Mouse (Mus musculus) limb, embryonic 12.5 days (tissue): ENCODE measurements at regions not wholly inside any gene's neighbourhood (a gene's known extent, or its start where the extent isn't known, plus 50 kb on each side); places are given as distances from the start of the nearest gene placed in this dataset.

Experiments
- ATAC-seq: fragments of 200-750 bp; cut with Nextera tagmentation; 2 replicates; pipeline ENCODE4 v1.8.0; 2017; ENCODE audit warnings: low read depth, moderate TSS enrichment; ENCODE audit not compliant: insufficient number of reproducible peaks, insufficient read depth, low FRiP score, low TSS enrichment
- H3K27ac ChIP-seq: fragments of 300-500 bp; sonication (generic); 2 replicates; pipeline ENCODE4 v1.5.1; 2016; ENCODE audit warnings: mild to moderate bottlenecking, moderate library complexity
- H3K27me3 ChIP-seq: fragments of 300-500 bp; sonication (generic); 2 replicates; pipeline ENCODE4 v1.6.1; 2016; ENCODE audit warnings: mild to moderate bottlenecking, moderate library complexity
- H3K36me3 ChIP-seq: fragments of 300-500 bp; sonication (generic); 2 replicates; pipeline ENCODE4 v1.6.1; 2016; ENCODE audit warnings: mild to moderate bottlenecking, moderate library complexity
- H3K4me1 ChIP-seq: fragments of 300-500 bp; sonication (generic); replicated peaks from 2 replicates; pipeline ENCODE4 v1.6.1; 2016
- H3K4me2 ChIP-seq: fragments of 300-500 bp; sonication (generic); 2 replicates; pipeline ENCODE4 v1.6.1; 2016; ENCODE audit warnings: mild to moderate bottlenecking, moderate library complexity
- H3K4me3 ChIP-seq: fragments of 300-500 bp; sonication (generic); replicated peaks from 2 replicates; pipeline ENCODE4 v1.5.1; 2016; ENCODE audit warnings: mild to moderate bottlenecking
- H3K9ac ChIP-seq: fragments of 300-500 bp; sonication (generic); replicated peaks from 2 replicates; pipeline ENCODE4 v1.6.1; 2016; ENCODE audit warnings: mild to moderate bottlenecking, moderate library complexity
- H3K9me3 ChIP-seq: fragments of 300-500 bp; sonication (generic); 2 replicates; pipeline ENCODE4 v1.6.1; 2016; ENCODE audit warnings: mild to moderate bottlenecking, moderate library complexity
- WGBS: fragments of 180-500 bp; shearing (Covaris S2); methylation state at CpG from one replicate; pipeline ENCODE4 v1.1.7; 2016; 5-methylcytosine and 5-hydroxymethylcytosine counted together

- Histone ChIP-seq H3K27ac (no peak overlapping the region), H3K36me3 (no peaks in the 10 kb centered on the region), H3K9me3 (0 out of 2 replicates have a peak, but pooled peaks cover 4% of the 10 kb centered on the region), H3K4me2 (no peak overlapping the region), H3K4me3 (no peak overlapping the region), H3K9ac (no peak overlapping the region), H3K4me1 (no peaks in the 10 kb centered on the region), H3K27me3 (no peaks in the 10 kb centered on the region)
- ATAC-seq = no peak
- 40% methylated on average over 4 of the region's 4 CpGs for WGBS
Observed at GRCm38 (mm10) chr7:72687356-72687755, 380.9 kb upstream of the Mctp2 start.

GRCm38 (mm10) chr7:72691396-72691795 lies 385.0 kb upstream of the Mctp2 start:
- no peak for ATAC-seq
- WGBS = 89% methylated on average over 3 of the region's 3 CpGs
- H3K36me3 ChIP-seq = no peaks in the 10 kb centered on the region

GRCm38 (mm10) chr7:72691859-72692258 lies 385.5 kb upstream of the Mctp2 start:
- Histone ChIP-seq H3K4me1 (no peaks in the 10 kb centered on the region), H3K36me3 (no peaks in the 10 kb centered on the region), H3K9ac (no peak overlapping the region), H3K9me3 (0 out of 2 replicates have a peak, but pooled peaks cover 4% of the 10 kb centered on the region), H3K27ac (no peak overlapping the region), H3K27me3 (no peaks in the 10 kb centered on the region), H3K4me2 (no peak overlapping the region), H3K4me3 (no peak overlapping the region)
- ATAC-seq = no peak
- 81% methylated on average over 9 of the region's 9 CpGs for WGBS

More at GRCm38 (mm10) chr7:72691396-72691795, 385.0 kb upstream of the Mctp2 start:
- Histone ChIP-seq H3K9me3 (0 out of 2 replicates have a peak, but pooled peaks cover 4% of the 10 kb centered on the region), H3K4me2 (no peak overlapping the region), H3K9ac (no peak overlapping the region), H3K4me3 (no peak overlapping the region), H3K4me1 (no peaks in the 10 kb centered on the region), H3K27me3 (no peaks in the 10 kb centered on the region), H3K27ac (no peak overlapping the region)

GRCm38 (mm10) chr7:72696736-72697135 lies 390.3 kb upstream of the Mctp2 start:
- ATAC-seq = no peak
- WGBS = 89% methylated on average over 3 of the region's 3 CpGs
- H3K9me3 ChIP-seq = no peaks in the 10 kb centered on the region

GRCm38 (mm10) chr7:72703652-72704341 lies 397.4 kb upstream of the Mctp2 start:
- H3K4me1 ChIP-seq = 0 out of 2 replicates have a peak, but pooled peaks cover 4% of the 10 kb centered on the region
- H3K9ac ChIP-seq = no peak overlapping the region
- H3K36me3 ChIP-seq = no peaks in the 10 kb centered on the region
- H3K4me3 ChIP-seq = no peak overlapping the region
- H3K27me3 ChIP-seq = no peaks in the 10 kb centered on the region
- WGBS = 33% methylated on average over 5 of the region's 5 CpGs
- no peak overlapping the region for H3K4me2 ChIP-seq
- peak; percentile 81 for ATAC-seq
- no peaks in the 10 kb centered on the region for H3K9me3 ChIP-seq
- H3K27ac ChIP-seq = no peak overlapping the region

More at GRCm38 (mm10) chr7:72696736-72697135, 390.3 kb upstream of the Mctp2 start:
- Histone ChIP-seq H3K9ac (no peak overlapping the region), H3K27me3 (no peaks in the 10 kb centered on the region), H3K4me2 (no peak overlapping the region), H3K4me3 (no peak overlapping the region), H3K27ac (no peak overlapping the region), H3K4me1 (no peaks in the 10 kb centered on the region), H3K36me3 (no peaks in the 10 kb centered on the region)

- no peaks in the 10 kb centered on the region for H3K9me3 ChIP-seq
- peak; percentile 73; the same call in 1 of the 2 replicates for ATAC-seq
- H3K4me3 ChIP-seq = no peak overlapping the region
- H3K27ac ChIP-seq = peak overlapping the region; percentile 70
- H3K9ac ChIP-seq = no peak overlapping the region
- peaks cover 14% of the 10 kb centered on the region for H3K4me1 ChIP-seq
- WGBS = 43% methylated on average over 8 of the region's 8 CpGs
- H3K27me3 ChIP-seq = no peaks in the 10 kb centered on the region
- H3K36me3 ChIP-seq = no peaks in the 10 kb centered on the region
- no peak overlapping the region for H3K4me2 ChIP-seq
Observed at GRCm38 (mm10) chr7:72711193-72712131, 405.1 kb upstream of the Mctp2 start.

- WGBS = 70% methylated on average over 5 of the region's 5 CpGs
- Histone ChIP-seq H3K9ac (no peak overlapping the region), H3K36me3 (no peaks in the 10 kb centered on the region), H3K27ac (no peak overlapping the region), H3K4me1 (peaks cover 14% of the 10 kb centered on the region), H3K4me2 (no peak overlapping the region), H3K9me3 (no peaks in the 10 kb centered on the region), H3K27me3 (no peaks in the 10 kb centered on the region), H3K4me3 (no peak overlapping the region)
- ATAC-seq = no peak
Observed at GRCm38 (mm10) chr7:72715401-72715800, 409.0 kb upstream of the Mctp2 start.

- H3K4me2 ChIP-seq = no peak overlapping the region
- no peak overlapping the region for H3K9ac ChIP-seq
- 80% methylated on average over 1 of the region's 1 CpGs for WGBS
- peaks cover 10% of the 10 kb centered on the region for H3K4me1 ChIP-seq
- no peak overlapping the region for H3K4me3 ChIP-seq
- no peaks in the 10 kb centered on the region for H3K27me3 ChIP-seq
- no peaks in the 10 kb centered on the region for H3K36me3 ChIP-seq
- ATAC-seq = no peak
- H3K27ac ChIP-seq = no peak overlapping the region
- no peaks in the 10 kb centered on the region for H3K9me3 ChIP-seq
Observed at GRCm38 (mm10) chr7:72716051-72716450, 409.6 kb upstream of the Mctp2 start.

GRCm38 (mm10) chr7:72726214-72726854 lies 419.9 kb upstream of the Mctp2 start:
- H3K36me3 ChIP-seq = no peaks in the 10 kb centered on the region
- peak; percentile 78 for ATAC-seq
- no peaks in the 10 kb centered on the region for H3K27me3 ChIP-seq
- 22% methylated on average over 9 of the region's 9 CpGs for WGBS
- peaks cover 10% of the 10 kb centered on the region for H3K4me1 ChIP-seq
- no peak overlapping the region for H3K4me3 ChIP-seq
- H3K27ac ChIP-seq = peak overlapping the region; percentile 59; the same call in 1 of the 2 replicates
- no peaks in the 10 kb centered on the region for H3K9me3 ChIP-seq
- no peak overlapping the region for H3K9ac ChIP-seq
- H3K4me2 ChIP-seq = peak overlapping the region; percentile 22

- 0 out of 2 replicates have a peak overlapping the region, but pooled peaks have one; percentile 20 for H3K27ac ChIP-seq
- ATAC-seq = no peak
Observed at GRCm38 (mm10) chr7:72737792-72738191, 431.4 kb upstream of the Mctp2 start.

More at GRCm38 (mm10) chr7:72737792-72738191, 431.4 kb upstream of the Mctp2 start:
- H3K27me3 ChIP-seq = no peaks in the 10 kb centered on the region; the same call in 1 of the 2 replicates
- WGBS = 74% methylated on average over 8 of the region's 8 CpGs
- H3K36me3 ChIP-seq = no peaks in the 10 kb centered on the region
- H3K4me3 ChIP-seq = no peak overlapping the region
- no peak overlapping the region for H3K9ac ChIP-seq
- peaks cover 13% of the 10 kb centered on the region for H3K4me1 ChIP-seq
- no peaks in the 10 kb centered on the region for H3K9me3 ChIP-seq
- no peak overlapping the region for H3K4me2 ChIP-seq
